Mouse (Mus musculus) heart, adult 2 months (tissue): ENCODE results near the gene 3100002H09Rik.

Experiments used
- CTCF ChIP-seq: fragments of 200-600 bp; IDR thresholded peaks from 2 replicates; pipeline ENCODE4 v1.8.1; 2022; ENCODE audit warnings: antibody characterized with exemption, mild to moderate bottlenecking, moderate library complexity
- EP300 ChIP-seq: fragments of 200-500 bp; IDR thresholded peaks from 2 replicates; pipeline ENCODE4 v1.6.1; 2011; ENCODE audit warnings: low read depth, low read length, control low read depth; ENCODE audit not compliant: insufficient read depth
- POLR2A ChIP-seq: fragments of 200-500 bp; IDR thresholded peaks from 2 replicates; pipeline ENCODE4 v1.6.1; 2011; ENCODE audit warnings: mild to moderate bottlenecking, low read depth, low read length, control low read depth; ENCODE audit not compliant: insufficient read depth

GRCm38 (mm10) chr4:124575955-124576445 is 34.6 kb downstream of the 3100002H09Rik start:
- TF ChIP-seq POLR2A (no peak), EP300 (no peak), CTCF (no peak)
